Mouse (Mus musculus) liver, postnatal 0 days (tissue): ENCODE results near the gene Pcx.

Experiments
- CTCF ChIP-seq: sonication (generic); IDR thresholded peaks from 2 replicates; pipeline ENCODE4 v1.5.1; 2016; ENCODE audit warnings: antibody characterized with exemption, low read depth
- EP300 ChIP-seq: IDR thresholded peaks from 2 replicates; pipeline ENCODE4 v1.6.1; 2016; ENCODE audit warnings: antibody characterized with exemption, low read depth, mild to moderate bottlenecking

DNA sequence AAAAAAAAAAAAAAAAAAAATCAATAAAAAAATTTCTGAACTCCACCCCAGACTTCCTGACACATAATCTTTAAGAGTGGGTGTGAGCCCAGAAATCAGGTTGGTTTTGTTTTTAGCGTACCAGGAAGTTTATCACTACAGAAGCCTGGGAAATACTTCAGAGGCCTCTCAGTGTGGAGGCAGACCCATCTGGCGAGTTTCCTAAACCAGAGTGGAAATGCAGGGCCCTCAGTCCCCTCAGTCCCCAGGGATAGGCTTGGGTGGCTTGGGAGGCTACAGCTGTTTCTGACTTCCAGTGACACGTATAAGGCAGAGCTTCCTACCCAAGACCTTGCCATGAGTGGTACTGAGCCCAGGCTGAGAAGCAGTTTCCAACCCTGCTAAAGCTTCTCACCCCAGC is 2.5 kb upstream of the Pcx start:
- TF ChIP-seq CTCF (no peak), EP300 (no peak)
